Mouse (Mus musculus) olfactory bulb, adult 2 months (tissue): ENCODE measurements at regions not wholly inside any gene's neighbourhood (a gene's known extent, or its start where the extent isn't known, plus 50 kb on each side); places are given as distances from the start of the nearest gene placed in this dataset.

Source experiments
- CTCF ChIP-seq: fragments of 200-500 bp; IDR thresholded peaks from 2 replicates; pipeline ENCODE4 v1.5.1; 2012; ENCODE audit warnings: low read depth, mild to moderate bottlenecking, low read length, moderate library complexity; ENCODE audit not compliant: insufficient read depth
- POLR2A ChIP-seq: fragments of 200-500 bp; IDR thresholded peaks from 2 replicates; pipeline ENCODE4 v1.6.1; 2012; ENCODE audit warnings: mild to moderate bottlenecking, low read depth, low read length, moderate library complexity; ENCODE audit not compliant: insufficient read depth

DNA sequence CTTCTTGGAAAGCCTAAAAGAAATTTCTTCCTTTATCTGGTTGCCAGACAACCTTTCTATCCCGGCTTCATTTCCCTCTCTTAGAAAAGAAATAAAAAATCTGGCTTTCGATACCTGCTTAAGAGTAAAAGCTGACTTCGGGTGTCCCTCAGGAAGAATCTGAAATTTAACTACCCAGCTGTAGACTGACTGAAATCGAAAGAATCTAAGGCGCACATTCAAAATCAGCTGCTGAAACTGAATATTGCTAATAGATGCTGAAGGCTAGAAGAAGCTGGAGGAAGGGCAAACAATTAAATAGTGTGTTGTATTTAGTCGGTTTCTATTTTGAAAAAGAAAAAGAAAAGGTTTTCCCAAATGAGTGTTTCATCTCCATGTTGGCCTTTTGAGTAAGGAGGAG is 128.0 kb upstream of the Gm6657 start:
- TF ChIP-seq POLR2A = no peak
- no peak for TF ChIP-seq CTCF
